Mouse (Mus musculus): Measurements from ENCODE around the gene Dad1.

- TF ChIP-seq E2F4 (IDR thresholded peaks at IDR 0.05; ENCODE audit: insufficient read depth) (no peak), REST (IDR thresholded peaks at IDR 0.05; ENCODE audit: insufficient read depth, insufficient read length) (no peak), POLR2A (IDR thresholded peaks at IDR 0.05; ENCODE audit: insufficient read length, low read depth) (no peak), CEBPB (IDR thresholded peaks at IDR 0.05; ENCODE audit: insufficient read depth, poor library complexity, severe bottlenecking) (no peak), POLR2AphosphoS2 (IDR thresholded peaks at IDR 0.05; ENCODE audit: insufficient read length, low read depth) (no peak), TCF12 (IDR thresholded peaks at IDR 0.05; ENCODE audit: insufficient read depth, poor library complexity, severe bottlenecking) (no peak), TCF3 (IDR thresholded peaks at IDR 0.05; ENCODE audit: insufficient read length, low read depth) (no peak), MYOD1 (IDR thresholded peaks at IDR 0.05; ENCODE audit: control insufficient read depth in 1 of 3, insufficient read length in 2 of 3, low read depth in 2 of 3) (no peak), MYOG (IDR thresholded peaks at IDR 0.05; ENCODE audit: control insufficient read depth in 1 of 3, insufficient read depth in 1 of 3, insufficient read length in 2 of 3, low read depth in 2 of 3) (no peak), USF1 (IDR thresholded peaks at IDR 0.05; ENCODE audit: low read depth) (no peak)
These were observed 35.7 kb downstream of the Dad1 start for GRCm38 (mm10) chr14:54218233-54218632.
